Mouse (Mus musculus) megakaryocyte, adult 5-6 weeks (primary cell): ENCODE data around the gene 1700016K19Rik. TPM values are rescaled to one million over a fixed set of nuclear protein-coding genes. Genes with fewer than 3 reads are reported as not detected.
"Not testable (repeated sequence)": the region's sequence is repeated elsewhere in the genome, so short reads cannot be mapped to it uniquely, and the experiment has no call there.

Experiments
- ATAC-seq: 2 replicates; pipeline ENCODE4 v1.8.0; 2016; ENCODE audit warnings: mild to moderate bottlenecking, inconsistent platforms; ENCODE audit not compliant: poor library complexity, severe bottlenecking
- total RNA-seq, 2 experiments: library from RNA; stranded (forward) in 1 of 2; stranded (reverse) in 1 of 2; fragments of 153-499, 151-499 nt in 1 of 2; fragments of 221-1000, 200-1000 nt in 1 of 2; gene quantifications; 2 replicates each; pipeline versions ENCODE4 v1.2.3 to v1.2.4; 2015 to 2017

Gene 1700016K19Rik
- total RNA-seq, 2 experiments from 2014 or later: not detected

DNA sequence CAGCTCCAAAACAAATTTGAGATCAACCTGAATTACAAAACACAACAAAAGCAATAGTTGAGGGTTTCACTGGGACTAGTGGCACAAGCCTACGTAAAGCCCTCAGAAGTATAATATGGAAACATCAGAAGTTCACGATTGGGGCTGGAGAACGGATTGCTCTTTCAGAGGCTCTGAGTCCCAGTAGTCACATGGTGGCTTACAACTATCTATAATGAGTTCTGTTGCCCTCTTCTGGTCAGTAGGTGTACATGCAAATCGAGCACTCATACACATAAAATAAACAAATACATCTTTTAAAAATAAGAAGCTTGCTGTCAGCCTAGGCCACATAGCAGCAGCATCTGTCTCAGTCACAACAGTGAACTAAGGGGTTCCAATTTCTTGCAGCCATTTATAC lies 16.5 kb upstream of the 1700016K19Rik start:
- ATAC-seq: no peak

DNA sequence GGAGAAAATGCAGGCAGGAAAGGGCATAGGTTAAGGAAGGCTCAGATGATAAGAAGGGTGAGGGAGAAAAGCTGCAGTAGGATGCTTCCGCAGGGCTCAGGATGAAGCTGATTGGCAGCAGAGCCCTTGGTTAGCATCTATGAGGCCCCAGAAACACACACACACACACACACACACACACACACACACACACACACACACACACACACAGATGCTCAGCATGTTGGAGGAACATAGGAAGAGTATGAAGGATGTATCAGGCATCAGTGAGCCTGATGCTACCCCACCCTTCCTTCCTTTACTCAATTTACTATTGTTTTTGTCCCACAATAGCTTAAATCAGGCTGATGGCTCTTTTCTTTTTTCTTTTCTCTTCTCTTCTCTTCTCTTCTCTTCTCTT lies 15.1 kb upstream of the 1700016K19Rik start:
- ATAC-seq: no peak

DNA sequence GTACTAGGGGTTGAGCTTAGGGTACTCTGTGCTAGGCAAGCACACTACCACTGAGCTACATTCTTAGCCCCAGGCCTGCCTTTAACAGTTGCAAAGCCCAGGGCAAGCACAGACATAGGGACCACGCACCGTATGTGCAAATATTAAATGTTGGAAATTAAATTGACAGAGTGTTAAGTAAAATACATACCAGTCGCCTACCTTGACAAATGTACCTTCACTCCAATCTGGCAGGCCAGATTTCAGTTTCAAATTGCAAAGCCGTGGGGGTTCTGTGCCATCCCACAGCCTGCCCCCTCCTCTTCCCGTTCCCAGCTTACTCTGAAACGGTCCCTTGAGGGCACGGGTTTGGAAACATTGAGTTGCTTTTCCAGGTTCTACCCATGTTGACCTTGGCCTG lies 13.8 kb upstream of the 1700016K19Rik start:
- ATAC-seq: no peak

DNA sequence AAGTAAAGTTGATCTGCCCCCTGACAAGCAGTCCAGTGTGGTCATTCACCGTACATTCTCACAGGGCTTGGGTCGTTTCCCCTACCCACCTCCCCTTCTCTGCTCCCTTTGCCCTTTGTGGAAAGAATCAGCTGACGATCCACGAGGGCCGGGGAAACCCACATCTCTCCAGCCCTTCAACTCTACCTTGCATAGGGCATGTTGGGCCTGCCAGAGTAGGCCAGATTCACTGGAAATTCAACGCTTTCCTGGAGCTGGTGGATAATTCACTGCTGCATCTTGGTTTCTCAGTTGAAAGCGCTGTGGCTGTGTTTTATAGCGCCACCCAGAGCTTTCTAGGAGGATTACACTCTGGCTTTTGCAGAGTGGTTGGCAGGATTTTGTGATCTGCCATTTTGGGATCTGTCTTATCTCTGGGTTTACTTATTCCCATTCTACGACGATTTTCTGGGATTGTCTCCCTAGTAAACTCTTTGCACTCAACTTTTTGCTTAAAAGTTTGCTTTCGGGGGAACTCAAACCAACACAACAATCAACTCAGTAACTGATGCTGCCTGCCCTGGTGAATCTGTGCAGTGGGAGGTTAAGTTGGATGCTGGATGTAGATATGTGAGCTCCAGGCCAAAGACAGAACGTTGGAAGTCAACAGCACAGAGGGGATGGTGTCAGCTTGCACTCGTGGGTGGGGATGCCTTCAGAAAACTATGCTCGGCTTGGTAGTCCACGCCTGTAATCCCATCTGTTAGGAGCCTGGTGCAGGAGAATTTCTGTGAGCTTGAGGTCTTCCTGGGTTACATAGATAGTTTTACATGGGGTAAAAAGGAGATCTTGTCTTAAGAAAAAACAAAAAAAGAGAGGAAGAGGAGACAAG lies 8.5 kb upstream of the 1700016K19Rik start:
- ATAC-seq: no peak

DNA sequence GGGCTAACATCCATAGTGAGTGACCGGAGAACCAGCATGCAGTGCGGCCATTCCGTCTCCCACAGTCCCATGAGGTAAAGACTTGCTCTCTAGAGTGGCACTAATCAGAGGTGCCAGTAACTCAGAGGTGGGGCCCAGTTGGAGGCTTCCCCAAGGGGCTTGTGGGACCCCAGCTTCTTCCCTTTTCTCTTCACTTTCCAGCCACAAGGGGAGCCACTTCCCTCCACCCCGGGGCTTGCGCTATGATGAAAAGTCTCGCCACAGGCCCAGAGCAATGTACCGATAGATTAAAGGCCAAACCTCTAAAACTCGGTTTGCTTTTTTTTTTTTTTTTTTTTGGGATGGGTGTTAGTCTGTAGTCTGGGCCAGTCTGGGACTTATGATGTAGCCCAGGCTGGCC lies 7.8 kb upstream of the 1700016K19Rik start:
- no peak for ATAC-seq

DNA sequence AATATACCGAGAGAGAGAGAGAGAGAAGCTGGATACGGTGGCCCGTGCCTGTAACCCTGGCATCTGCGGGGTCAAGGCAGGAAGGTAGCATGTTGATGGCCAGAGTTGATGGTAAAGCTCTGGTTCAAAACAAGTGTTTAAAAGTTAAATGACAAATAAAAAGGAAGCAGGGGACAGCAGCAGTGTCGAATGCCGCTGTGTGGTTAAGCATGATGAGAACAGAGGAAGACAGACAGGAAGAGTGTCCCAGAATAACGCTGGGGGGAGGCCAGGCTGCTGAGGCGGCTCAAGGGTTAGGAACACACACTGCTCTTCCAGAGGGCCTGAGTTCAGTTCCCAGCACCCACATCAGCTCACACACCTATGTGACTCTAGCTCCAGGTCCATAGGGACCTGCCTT lies 7.2 kb upstream of the 1700016K19Rik start:
- ATAC-seq: peak; percentile 38; the same call in 1 of the 2 replicates

DNA sequence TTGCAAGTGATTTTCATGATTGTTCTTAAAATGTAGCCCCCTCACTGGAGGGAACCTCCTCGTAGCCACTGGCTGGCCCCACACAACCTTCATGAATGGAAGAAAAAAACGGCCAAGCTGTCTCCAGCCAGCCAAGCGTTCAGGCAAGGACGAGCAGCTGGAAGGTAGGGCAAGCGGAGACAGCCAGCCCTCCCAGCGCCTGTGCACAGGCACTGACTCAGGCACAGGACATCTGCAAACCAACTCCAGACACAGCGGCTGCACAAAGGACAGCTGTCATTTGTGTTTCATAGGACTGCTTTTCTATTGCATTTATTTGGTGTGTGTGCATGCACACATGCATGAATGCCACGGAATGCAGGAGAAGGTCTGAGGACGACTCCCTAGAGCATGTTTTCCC lies 5.4 kb upstream of the 1700016K19Rik start:
- ATAC-seq: no peak

DNA sequence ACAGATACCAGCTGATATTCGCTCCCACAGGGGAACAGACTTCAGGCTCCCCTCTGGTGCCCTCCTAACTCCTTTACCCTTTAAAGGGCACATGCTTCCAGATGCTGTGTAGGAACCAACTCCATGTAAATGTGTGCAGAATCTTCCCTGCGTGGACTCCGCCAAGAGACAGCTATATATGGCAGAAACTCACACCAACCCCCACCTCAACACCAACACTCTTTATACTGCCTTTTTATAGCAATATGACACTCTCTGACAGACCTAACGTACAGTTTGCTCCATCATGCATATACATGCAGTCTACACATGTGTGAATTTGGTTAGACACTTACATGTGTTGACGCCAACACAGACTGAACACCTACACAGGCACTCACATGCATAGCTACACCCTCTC lies 989 bp downstream of the 1700016K19Rik start:
- ATAC-seq: no peak

DNA sequence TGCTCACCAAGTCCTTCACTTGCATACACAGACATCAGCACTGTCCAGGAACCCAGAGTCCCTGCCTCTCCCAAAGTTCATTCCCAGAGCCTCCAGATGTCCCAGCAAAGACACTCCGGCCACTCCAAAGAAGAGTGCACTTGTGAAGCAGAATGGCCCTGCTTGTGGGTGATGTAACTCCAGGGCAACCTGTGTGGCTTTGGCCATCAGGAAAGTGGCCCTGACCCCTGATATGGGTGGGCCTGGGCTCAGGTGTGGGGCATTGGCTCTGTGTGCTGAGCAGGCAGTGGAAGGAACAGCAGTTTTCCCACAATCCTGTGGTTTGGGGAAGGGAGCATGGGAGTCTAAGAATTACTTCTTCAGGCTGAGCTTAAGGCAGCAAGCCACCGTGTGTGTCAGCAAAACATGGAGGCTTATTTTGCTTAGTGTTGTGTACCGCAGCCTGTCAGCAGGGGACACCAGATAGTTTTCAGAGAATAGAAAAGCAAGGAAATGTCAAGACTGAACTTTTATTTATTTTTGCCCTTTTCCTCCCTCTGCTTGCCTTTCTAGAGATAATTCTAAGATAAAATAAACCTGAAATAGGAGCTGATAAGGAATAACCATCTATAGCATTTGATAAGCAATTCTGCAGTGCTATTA lies 1.6 kb downstream of the 1700016K19Rik start:
- ATAC-seq: no peak

DNA sequence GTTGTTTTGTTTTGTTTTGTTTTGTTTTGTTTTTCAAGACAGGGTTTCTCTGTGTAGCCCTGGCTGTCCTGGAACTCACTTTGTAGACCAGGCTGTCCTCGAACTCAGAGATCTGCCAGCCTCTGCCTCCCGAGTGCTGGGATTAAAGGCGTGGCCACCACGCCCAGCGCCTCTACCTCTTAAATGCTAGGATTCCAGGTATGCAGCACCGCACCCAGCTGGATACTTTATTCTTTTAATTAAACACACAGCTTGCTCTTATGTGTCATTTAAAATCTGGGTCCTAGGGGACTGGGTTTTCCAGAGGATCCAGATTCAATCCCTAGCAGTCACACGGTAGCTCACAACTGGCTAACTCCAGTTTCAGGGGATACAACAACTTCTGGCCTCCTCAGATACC lies 4.6 kb downstream of the 1700016K19Rik start:
- ATAC-seq: not testable (repeated sequence)

DNA sequence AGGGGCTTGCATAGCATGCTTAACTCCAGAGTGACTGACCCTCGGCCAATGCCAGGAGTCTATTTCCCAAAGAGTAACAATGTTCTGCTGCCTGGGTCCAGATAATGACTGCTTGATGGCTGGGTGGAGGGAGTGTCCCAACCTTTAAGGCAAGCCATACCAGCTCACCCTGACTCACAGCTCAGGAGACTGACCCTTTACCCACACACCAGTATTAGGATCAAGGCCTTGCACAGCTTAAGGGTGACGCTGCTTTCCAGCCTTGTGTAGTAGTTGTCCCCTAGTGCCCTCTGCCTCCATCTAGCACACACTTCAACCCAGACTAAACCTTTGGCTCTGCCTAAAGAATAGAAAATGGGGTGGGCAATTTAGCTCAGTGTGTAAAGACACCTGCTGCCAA lies 8.4 kb downstream of the 1700016K19Rik start:
- ATAC-seq: no peak

DNA sequence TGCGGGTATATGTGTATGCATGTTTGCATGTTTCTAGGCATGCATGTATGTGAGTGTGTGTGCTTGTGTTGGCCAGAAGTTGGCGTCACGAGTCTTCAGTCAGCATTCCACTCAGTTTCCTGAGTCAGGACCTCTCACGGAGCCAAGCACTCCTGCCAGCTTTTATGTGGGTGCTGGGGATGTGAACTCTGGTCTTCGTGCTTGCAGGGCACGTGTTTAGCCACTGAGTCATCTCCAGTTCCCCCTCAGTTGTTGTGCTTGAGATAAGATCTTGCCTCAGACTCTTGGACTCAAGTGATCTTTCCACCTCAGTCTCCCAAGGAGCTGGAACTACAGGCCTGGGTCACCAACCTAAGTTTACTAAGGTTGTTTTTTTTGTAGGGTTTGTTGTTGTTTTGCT lies 9.4 kb downstream of the 1700016K19Rik start:
- no peak for ATAC-seq

DNA sequence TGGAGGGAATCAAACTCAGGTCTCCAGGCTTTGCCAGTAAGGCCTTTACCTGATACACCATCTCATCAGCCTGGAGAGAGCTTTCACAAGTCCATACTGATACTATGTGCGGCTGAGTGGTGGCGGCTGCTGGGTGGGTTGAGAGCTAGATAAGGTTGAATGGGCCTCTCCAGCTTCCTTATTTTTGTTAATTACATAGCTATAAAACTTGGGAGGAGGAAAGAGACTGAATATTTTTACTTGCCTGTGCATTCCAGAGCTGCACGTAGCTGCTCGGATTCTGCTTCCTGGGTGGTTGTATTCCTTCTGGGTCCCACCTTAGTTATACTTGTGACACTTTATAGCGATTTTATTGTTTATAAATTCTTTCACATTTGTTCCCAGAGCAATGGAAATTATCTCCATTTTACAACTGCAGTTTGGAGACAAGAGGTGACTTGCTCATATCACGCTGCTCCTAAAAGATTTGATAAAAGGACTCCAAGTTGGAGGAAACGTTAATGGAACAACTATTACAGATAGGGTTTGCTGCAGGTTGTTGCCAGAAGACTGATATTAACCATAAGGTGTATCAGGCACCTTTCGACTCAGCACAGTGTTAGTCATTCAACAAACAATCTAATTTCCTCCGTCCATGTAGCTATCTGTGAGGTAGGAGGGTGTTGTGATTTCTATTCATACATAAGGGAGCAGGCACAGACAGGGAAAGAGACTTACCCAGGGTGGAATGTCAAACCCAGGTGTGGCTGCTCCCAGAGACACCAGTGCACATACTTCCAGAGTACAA lies 11.3 kb downstream of the 1700016K19Rik start:
- ATAC-seq: no peak

DNA sequence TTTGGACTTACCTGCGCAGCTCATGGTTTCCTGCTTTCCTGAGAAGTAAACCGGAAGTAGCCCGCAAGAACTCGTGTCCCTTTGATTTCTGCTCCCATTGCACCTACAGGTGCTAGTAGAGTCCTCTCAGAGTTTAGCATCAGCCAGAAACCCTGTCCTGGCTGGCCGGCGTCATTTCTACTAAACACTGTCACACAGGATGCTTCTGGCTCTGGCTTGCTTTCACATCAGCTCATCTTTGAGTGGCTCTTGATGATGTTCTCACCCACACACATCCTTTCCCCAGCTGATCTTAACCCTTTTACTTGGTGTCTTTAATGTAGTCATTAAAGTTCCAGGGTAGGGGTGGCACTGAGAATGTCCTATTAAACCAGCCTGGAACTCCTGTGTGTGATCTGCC lies 15.5 kb downstream of the 1700016K19Rik start:
- ATAC-seq: no peak

DNA sequence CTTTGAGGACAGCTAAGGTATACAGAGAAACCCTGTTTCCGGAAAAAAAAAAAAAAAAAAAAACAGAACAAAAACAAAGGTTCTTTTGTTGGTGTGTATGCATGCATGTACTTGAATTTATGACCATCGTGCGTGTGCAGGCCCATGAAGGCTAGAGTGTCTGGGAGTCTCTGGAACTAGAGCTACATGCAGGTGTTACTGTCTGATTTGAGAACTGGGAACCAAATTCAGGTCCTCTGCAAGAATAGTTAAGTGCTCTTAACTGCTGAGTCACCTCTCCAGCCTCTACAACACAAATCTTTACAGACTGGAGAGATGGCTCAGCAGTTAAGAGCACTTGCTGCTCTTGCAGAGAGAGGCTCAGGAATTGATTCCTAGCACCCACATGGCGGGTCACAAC lies 16.1 kb downstream of the 1700016K19Rik start:
- ATAC-seq: no peak

DNA sequence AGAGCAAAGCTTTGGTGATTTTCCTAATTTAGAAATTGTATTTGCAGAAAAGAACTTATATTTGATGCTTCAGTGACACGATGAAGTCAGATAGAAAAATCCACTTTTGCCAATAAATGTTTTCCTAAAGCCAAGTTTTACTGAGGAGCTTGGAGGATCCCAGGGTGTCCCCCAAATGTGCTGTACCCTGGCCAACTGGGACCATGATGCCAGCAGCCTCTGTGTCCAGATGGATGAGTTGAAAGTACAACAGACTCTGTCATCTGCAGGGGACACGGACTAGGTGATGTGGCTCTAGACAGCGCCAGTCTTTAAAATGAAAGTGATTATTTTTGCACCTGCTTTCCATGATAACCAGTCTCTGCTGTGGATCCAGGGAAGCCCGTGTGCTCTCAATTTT lies 20.2 kb downstream of the 1700016K19Rik start:
- no peak for ATAC-seq

DNA sequence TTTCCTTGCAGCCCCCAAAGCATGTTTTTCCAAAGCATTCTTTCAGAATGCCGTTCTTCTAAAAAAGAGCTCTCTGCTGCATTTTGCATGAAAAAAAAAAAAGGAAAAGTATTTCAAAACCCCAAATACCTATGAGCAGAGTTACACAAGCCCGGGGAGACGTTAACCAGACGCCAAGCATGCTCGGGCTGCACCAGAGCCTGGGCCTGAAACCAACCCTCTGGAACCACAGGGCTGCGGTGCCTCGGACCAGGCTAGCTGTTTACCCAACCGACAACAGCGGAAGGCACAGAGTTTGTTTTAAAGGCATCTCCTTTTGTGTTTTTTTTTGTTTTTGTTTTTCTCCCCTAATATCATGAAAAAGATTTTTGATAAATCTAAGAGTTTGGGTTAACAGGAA lies 21.2 kb downstream of the 1700016K19Rik start:
- no peak for ATAC-seq

DNA sequence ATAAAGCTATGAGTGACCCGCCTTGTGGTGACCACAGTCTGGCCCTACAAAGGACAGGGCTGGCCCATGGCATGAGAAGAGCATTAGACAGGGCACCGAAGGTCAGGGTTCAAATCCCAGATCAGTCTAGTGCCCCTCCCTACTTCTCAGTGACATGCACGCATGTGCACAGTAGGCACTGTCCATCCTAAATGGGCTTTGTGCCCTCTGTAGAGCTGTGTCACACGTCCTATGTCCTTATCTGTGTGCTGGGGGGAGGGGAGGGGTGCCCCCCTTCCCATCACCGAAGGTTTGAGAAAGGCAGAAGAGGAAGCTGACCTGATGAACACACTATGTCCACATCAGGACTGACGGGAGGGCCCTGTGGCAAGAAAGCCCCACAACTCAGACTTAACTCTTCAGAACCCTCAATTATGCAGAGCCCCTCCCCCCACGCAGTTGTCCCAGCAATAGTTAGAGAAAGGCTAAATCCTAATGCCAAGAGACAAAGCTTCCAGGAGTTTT lies 25.4 kb downstream of the 1700016K19Rik start:
- peak; percentile 79 for ATAC-seq

DNA sequence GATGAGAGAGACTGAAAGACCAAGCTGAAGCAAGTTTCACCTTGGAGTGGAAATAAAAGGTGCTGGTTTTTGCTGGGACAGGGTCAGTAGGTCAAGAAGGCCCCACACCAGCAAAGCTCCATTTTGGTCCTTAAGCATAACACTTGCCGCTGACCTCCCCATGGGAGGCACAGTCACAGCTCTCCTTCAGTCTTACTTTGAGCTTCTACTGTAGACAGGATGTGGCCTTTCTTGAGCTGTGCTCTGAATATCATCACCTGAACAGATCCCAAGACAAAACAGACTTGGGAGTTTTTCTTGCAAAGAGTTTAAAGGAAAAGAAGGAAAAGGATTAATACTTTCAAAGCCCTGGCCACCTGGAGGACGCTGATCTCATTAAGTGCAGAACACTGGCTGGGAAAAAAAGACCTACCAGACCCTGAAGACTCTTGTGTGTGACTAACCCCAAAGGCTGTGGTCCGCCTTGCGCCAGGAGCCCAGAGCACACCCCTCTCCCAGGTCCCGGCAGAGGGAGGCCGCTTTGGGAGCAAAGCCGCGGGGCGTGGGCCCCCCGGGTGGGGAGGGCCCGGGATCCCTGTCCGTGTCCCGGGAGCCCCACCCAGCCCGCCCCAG lies 26.9 kb downstream of the 1700016K19Rik start:
- no peak for ATAC-seq

DNA sequence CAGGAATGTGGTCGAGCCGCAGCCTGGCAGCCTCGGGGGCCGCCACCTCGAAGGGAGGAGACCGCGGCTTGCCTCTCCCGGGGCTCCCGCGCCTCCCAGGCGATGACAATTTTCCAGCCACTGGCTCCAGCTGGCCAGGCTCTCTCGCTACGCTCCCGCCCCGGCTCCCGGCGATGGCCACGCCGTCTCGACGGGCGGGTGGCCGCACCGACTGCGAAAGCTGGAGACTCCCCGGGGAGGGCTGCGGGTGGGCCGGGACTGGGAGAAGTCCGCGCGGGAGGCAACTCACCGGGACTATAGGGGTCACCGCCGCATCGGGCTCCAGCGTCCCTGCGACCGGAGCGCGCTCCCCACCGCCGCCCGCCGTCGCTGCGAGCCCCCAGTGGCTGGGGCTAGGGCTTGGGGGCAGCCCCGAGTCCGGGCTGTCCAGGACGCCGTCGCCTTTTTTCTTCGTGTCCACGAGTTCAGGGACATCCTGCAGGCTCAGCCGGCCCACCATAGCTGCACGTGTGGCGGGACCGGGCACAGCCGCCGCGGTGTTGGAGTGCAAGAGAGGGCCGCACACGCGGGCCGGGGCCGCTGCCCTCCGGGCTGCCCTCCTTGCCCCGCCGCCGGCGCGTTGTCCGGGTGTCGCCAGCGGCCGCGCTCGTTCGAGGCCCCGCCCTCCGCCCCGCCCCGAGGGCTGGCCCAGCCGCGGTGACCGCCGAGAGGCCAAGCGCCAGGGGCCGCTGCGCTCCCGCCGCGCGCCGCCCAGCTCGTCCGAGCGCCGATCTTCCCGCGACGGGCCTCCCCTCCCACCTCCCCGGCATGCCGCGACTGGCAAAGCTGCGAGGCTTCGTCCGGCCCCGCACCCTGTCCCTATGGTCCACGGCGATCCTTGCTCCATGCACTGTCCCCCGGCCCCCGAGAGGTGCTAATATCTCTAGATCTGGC lies 27.7 kb downstream of the 1700016K19Rik start, which contains the start of gene Rflnb:
Rflnb (minus strand) TSS at position 644 of the 933 bp plus-strand sequence.
- ATAC-seq: peak; percentile 88
